Mouse (Mus musculus) forebrain, embryonic 12.5 days (tissue): ENCODE data around the gene Ryr2. TPM values are rescaled to one million over a fixed set of nuclear protein-coding genes. Genes with fewer than 3 reads are reported as not detected.

Source experiments
- ATAC-seq: fragments of 200-750 bp; cut with Nextera tagmentation; 2 replicates; pipeline ENCODE4 v1.8.0; 2017; ENCODE audit warnings: moderate TSS enrichment; ENCODE audit not compliant: low FRiP score
- H3K27ac ChIP-seq: fragments of 300-500 bp; sonication (generic); 2 replicates; pipeline ENCODE4 v1.5.1; 2016; ENCODE audit warnings: mild to moderate bottlenecking
- H3K27me3 ChIP-seq: fragments of 300-500 bp; sonication (generic); 2 replicates; pipeline ENCODE4 v1.6.1; 2016; ENCODE audit warnings: mild to moderate bottlenecking
- H3K36me3 ChIP-seq: fragments of 300-500 bp; sonication (generic); replicated peaks from 2 replicates; pipeline ENCODE4 v1.6.1; 2016; ENCODE audit warnings: mild to moderate bottlenecking
- H3K4me1 ChIP-seq: fragments of 300-500 bp; sonication (generic); 2 replicates; pipeline ENCODE4 v1.6.1; 2016
- H3K4me2 ChIP-seq: fragments of 300-500 bp; sonication (generic); 2 replicates; pipeline ENCODE4 v1.6.1; 2016; ENCODE audit warnings: mild to moderate bottlenecking, moderate library complexity
- H3K4me3 ChIP-seq: fragments of 300-500 bp; sonication (generic); replicated peaks from 2 replicates; pipeline ENCODE4 v1.5.1; 2016; ENCODE audit warnings: mild to moderate bottlenecking
- H3K9ac ChIP-seq: fragments of 300-500 bp; sonication (generic); 2 replicates; pipeline ENCODE4 v1.6.1; 2016; ENCODE audit warnings: mild to moderate bottlenecking
- H3K9me3 ChIP-seq: fragments of 300-500 bp; sonication (generic); 2 replicates; pipeline ENCODE4 v1.6.1; 2016
- WGBS: fragments of 180-500 bp; shearing (Covaris S2); methylation state at CpG from one replicate; pipeline ENCODE4 v1.1.7; 2016; 5-methylcytosine and 5-hydroxymethylcytosine counted together
- polyA plus RNA-seq: library from polyadenylated mRNA; unstranded; fragments of >200 nt; fragmentation: Nextera tagmentation; extraction: Ambion mirVana; gene quantifications from 2 replicates; pipeline ENCODE4 v1.2.1, GENCODE M21; 2016

Ryr2 gene
- polyA plus RNA-seq, 1 experiment from 2014 or later, result 0.37 TPM

- no peak for ATAC-seq
- no peaks in the 10 kb centered on the region for H3K4me1 ChIP-seq
- no peak overlapping the region for H3K9ac ChIP-seq
- H3K4me2 ChIP-seq, result no peak overlapping the region
- H3K36me3 ChIP-seq, result no peaks in the 10 kb centered on the region
- H3K27me3 ChIP-seq, result no peaks in the 10 kb centered on the region
- H3K4me3 ChIP-seq, result no peak overlapping the region
- no peak overlapping the region for H3K27ac ChIP-seq
- 93% methylated on average over 8 of the region's 8 CpGs for WGBS
- H3K9me3 ChIP-seq, result no peaks in the 10 kb centered on the region
These were observed 334.6 kb downstream of the Ryr2 start for GRCm38 (mm10) chr13:11772173-11772572.

DNA sequence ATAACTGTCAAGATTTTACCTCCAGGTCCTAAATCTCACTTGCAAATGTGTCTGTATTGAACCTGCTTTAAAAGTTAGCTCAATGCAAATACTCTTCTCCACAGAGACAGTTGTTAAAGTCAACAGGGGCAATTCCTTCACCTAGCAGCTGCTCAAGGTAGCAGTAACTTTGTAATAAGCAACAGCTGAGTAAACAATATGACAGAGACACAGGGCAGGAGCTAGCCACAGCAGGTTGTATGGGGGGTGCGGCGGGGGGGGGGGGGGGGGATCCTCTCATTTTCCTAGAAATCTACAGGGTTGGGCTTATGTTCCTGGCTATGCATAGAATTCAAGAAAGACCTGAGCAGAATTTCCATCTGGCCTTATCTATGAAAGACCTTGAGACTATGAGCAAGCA lies 339.8 kb downstream of the Ryr2 start:
- ATAC-seq, result no peak
- no peak overlapping the region for H3K4me3 ChIP-seq
- no peaks in the 10 kb centered on the region for H3K27me3 ChIP-seq
- no peak overlapping the region for H3K4me2 ChIP-seq
- H3K9ac ChIP-seq, result no peak overlapping the region
- WGBS, result 71% methylated on average over 2 of the region's 2 CpGs
- no peak overlapping the region for H3K27ac ChIP-seq
- H3K36me3 ChIP-seq, result no peaks in the 10 kb centered on the region
- H3K4me1 ChIP-seq, result no peaks in the 10 kb centered on the region
- no peaks in the 10 kb centered on the region for H3K9me3 ChIP-seq

DNA sequence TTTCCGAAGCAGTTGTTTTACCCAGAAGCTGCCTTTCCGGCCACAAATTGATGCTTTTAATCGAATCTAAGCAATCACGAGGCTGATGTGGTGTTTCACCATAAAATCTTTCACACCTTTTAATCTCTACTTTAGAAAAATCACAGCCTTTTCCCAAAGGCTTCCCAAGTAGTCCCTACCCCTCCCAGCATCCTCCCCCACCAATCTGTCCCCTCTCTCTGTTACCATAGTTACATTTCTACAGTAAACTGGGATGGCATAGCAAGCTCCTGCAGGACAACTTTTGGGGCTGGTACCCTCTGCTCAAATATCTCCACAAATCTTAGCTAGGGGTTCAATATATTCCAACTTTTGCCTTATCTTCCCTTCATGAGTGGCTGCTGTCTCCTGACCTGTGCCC lies 342.8 kb downstream of the Ryr2 start:
- Histone ChIP-seq H3K36me3 (no peaks in the 10 kb centered on the region), H3K4me2 (no peak overlapping the region), H3K9ac (no peak overlapping the region), H3K27me3 (no peaks in the 10 kb centered on the region), H3K4me1 (no peaks in the 10 kb centered on the region), H3K9me3 (no peaks in the 10 kb centered on the region), H3K4me3 (no peak overlapping the region), H3K27ac (no peak overlapping the region)
- ATAC-seq, result no peak
- 81% methylated on average over 4 of the region's 4 CpGs for WGBS

GRCm38 (mm10) chr13:11763104-11763503 lies 343.6 kb downstream of the Ryr2 start:
- H3K4me1 ChIP-seq, result peaks cover under 1% of the 10 kb centered on the region; the same call in 1 of the 2 replicates
- no peaks in the 10 kb centered on the region for H3K9me3 ChIP-seq
- H3K9ac ChIP-seq, result no peak overlapping the region
- ATAC-seq, result no peak
- H3K4me2 ChIP-seq, result no peak overlapping the region
- H3K4me3 ChIP-seq, result no peak overlapping the region
- H3K27me3 ChIP-seq, result no peaks in the 10 kb centered on the region
- H3K36me3 ChIP-seq, result no peaks in the 10 kb centered on the region
- 83% methylated on average over 3 of the region's 3 CpGs for WGBS
- no peak overlapping the region for H3K27ac ChIP-seq

DNA sequence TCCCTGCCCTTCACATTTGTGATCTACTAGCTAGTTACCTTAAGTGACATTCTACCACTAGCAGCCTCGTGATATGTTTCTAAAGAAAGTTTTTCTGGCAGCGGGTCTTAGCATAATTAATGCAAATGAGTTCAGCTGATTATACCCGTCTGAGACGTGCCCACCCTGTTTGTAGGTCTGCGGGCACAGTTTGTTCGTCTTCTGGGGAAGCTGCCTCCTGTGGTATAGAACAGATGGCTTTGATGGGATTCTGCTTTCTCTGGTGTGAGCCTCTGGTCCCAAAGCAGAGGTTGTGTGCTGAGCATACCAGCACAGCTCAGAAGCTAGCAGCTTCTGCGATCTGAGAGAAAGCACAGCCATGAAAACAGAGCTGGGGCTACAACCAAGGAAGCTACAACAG lies 348.9 kb downstream of the Ryr2 start:
- no peak overlapping the region for H3K27ac ChIP-seq
- no peaks in the 10 kb centered on the region for H3K27me3 ChIP-seq
- no peak overlapping the region for H3K9ac ChIP-seq
- H3K4me3 ChIP-seq, result no peak overlapping the region
- H3K36me3 ChIP-seq, result no peaks in the 10 kb centered on the region
- no peaks in the 10 kb centered on the region for H3K9me3 ChIP-seq
- no peak overlapping the region for H3K4me2 ChIP-seq
- ATAC-seq, result peak; percentile 58; the same call in 1 of the 2 replicates
- H3K4me1 ChIP-seq, result peaks cover 6% of the 10 kb centered on the region; the same call in 1 of the 2 replicates
- 40% methylated on average over 7 of the region's 7 CpGs for WGBS

DNA sequence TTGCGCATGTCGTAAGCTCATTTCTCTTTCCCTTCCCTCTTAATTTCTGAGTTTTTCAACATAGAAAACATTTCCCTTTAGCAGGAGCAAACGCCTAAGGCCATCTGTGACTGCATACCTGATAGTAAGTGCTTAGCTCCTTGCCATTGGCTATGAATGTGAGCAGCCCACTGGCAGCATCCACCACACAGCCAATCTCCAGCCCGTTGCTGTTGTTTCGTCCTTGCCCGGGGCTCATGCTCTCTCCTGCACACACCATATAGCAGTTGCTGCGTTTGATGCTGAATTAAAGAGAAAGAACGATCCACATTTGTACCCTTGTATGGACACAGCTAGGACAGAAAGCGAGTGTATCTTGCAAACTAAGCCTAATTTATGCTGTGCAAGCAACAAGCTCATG lies 361.3 kb downstream of the Ryr2 start:
- H3K4me3 ChIP-seq, result no peak overlapping the region
- no peaks in the 10 kb centered on the region for H3K9me3 ChIP-seq
- H3K4me1 ChIP-seq, result no peaks in the 10 kb centered on the region
- no peaks in the 10 kb centered on the region for H3K27me3 ChIP-seq
- ATAC-seq, result no peak
- no peak overlapping the region for H3K9ac ChIP-seq
- no peak overlapping the region for H3K27ac ChIP-seq
- H3K4me2 ChIP-seq, result no peak overlapping the region
- no peaks in the 10 kb centered on the region for H3K36me3 ChIP-seq
- 89% methylated on average over 9 of the region's 9 CpGs for WGBS

- Histone ChIP-seq H3K4me1 (no peaks in the 10 kb centered on the region), H3K27ac (no peak overlapping the region), H3K27me3 (no peaks in the 10 kb centered on the region), H3K36me3 (no peaks in the 10 kb centered on the region), H3K4me2 (no peak overlapping the region), H3K9me3 (no peaks in the 10 kb centered on the region), H3K9ac (no peak overlapping the region), H3K4me3 (no peak overlapping the region)
- WGBS, result 93% methylated on average over 12 of the region's 12 CpGs
- ATAC-seq, result no peak
These were observed 368.5 kb downstream of the Ryr2 start for GRCm38 (mm10) chr13:11738211-11738610.

GRCm38 (mm10) chr13:11716216-11716615 lies 390.5 kb downstream of the Ryr2 start:
- 94% methylated on average over 4 of the region's 4 CpGs for WGBS
- Histone ChIP-seq H3K4me2 (no peak overlapping the region), H3K4me1 (no peaks in the 10 kb centered on the region), H3K4me3 (no peak overlapping the region), H3K9me3 (no peaks in the 10 kb centered on the region), H3K36me3 (no peaks in the 10 kb centered on the region), H3K9ac (no peak overlapping the region), H3K27ac (no peak overlapping the region), H3K27me3 (no peaks in the 10 kb centered on the region)
- ATAC-seq, result no peak

DNA sequence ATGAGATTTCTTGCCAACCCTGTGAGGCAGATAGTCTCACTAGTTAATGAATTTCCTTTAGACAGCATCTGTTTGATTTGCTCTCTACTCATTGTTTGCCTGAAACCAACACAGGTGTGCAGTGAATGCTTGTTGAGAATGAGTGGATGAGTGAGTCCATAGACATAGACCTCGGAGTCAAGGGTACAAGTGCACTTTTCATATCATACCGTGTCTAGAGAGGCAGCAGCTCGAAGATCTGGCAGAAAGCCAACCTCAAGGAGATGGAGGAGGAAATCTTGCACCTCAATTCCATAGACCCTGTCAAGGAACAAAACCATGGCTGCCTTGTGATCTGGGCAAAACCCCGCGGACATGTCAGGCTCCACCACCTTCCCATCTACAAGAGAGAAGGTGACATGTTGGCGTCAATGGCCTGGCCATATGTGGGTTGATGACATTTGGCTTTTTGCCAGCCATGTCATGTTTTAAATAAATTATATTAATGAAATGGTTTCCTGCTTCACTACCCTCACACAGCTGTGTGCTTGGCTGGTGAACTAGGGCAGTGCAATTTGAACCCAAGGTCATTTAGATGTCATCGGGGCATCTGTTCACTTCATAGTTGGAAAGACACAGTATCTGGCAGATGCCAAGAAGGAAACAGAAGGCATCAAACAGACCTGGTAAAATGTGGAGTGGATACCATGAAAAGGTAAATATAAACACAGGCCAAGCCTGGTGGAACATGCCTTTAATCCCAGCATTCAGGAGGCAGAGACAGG lies 396.9 kb downstream of the Ryr2 start:
- H3K4me1 ChIP-seq, result no peaks in the 10 kb centered on the region
- no peak for ATAC-seq

GRCm38 (mm10) chr13:11701721-11702120 lies 405.0 kb downstream of the Ryr2 start:
- ATAC-seq, result no peak
- Histone ChIP-seq H3K4me2 (no peak overlapping the region), H3K27ac (no peak overlapping the region), H3K27me3 (no peaks in the 10 kb centered on the region), H3K4me3 (no peak overlapping the region), H3K9me3 (no peaks in the 10 kb centered on the region), H3K4me1 (no peaks in the 10 kb centered on the region), H3K9ac (no peak overlapping the region), H3K36me3 (no peaks in the 10 kb centered on the region)
- WGBS, result 98% methylated on average over 3 of the region's 3 CpGs

More for the DNA sequence above, 396.9 kb downstream of the Ryr2 start:
- H3K4me3 ChIP-seq, result no peak overlapping the region
- H3K4me2 ChIP-seq, result no peak overlapping the region
- no peak overlapping the region for H3K9ac ChIP-seq
- no peaks in the 10 kb centered on the region for H3K36me3 ChIP-seq
- 87% methylated on average over 7 of the region's 7 CpGs for WGBS
- H3K27me3 ChIP-seq, result no peaks in the 10 kb centered on the region
- no peaks in the 10 kb centered on the region for H3K9me3 ChIP-seq
- H3K27ac ChIP-seq, result no peak overlapping the region

DNA sequence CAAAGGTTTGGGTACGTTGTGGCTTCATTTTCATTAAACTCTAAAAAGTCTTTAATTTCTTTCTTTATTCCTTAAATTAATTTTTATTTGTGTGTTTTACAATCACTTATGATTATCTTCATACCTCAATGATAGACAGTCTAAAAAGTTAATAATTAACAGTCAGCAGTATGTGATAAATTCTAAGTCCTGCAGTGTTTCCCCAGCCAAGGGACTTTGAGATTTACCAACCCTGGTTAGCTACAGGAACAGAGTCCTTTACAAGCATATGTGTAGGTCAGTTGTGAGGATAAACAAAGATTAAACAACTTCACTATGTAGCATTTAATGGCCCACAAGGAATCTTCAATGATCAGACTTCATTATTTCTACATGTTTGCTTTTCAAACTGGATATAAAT lies 410.2 kb downstream of the Ryr2 start:
- Histone ChIP-seq H3K4me1 (no peaks in the 10 kb centered on the region), H3K4me2 (no peak overlapping the region), H3K27me3 (no peaks in the 10 kb centered on the region), H3K9ac (no peak overlapping the region), H3K9me3 (no peaks in the 10 kb centered on the region), H3K36me3 (no peaks in the 10 kb centered on the region), H3K4me3 (no peak overlapping the region), H3K27ac (no peak overlapping the region)
- ATAC-seq, result no peak
- WGBS, result 80% methylated on average over 1 of the region's 1 CpGs

- ATAC-seq, result no peak
These were observed 424.9 kb downstream of the Ryr2 start for GRCm38 (mm10) chr13:11681802-11682201.

GRCm38 (mm10) chr13:11662815-11663214 lies 443.9 kb downstream of the Ryr2 start:
- no peaks in the 10 kb centered on the region for H3K4me1 ChIP-seq
- ATAC-seq, result no peak

More at GRCm38 (mm10) chr13:11681802-11682201, 424.9 kb downstream of the Ryr2 start:
- Histone ChIP-seq H3K36me3 (no peaks in the 10 kb centered on the region), H3K27ac (no peak overlapping the region), H3K4me3 (no peak overlapping the region), H3K9me3 (no peaks in the 10 kb centered on the region), H3K4me1 (no peaks in the 10 kb centered on the region), H3K9ac (no peak overlapping the region), H3K4me2 (no peak overlapping the region), H3K27me3 (no peaks in the 10 kb centered on the region)
- 86% methylated on average over 4 of the region's 4 CpGs for WGBS

More at GRCm38 (mm10) chr13:11662815-11663214, 443.9 kb downstream of the Ryr2 start:
- Histone ChIP-seq H3K4me3 (no peak overlapping the region), H3K4me2 (no peak overlapping the region), H3K9me3 (no peaks in the 10 kb centered on the region), H3K27me3 (no peaks in the 10 kb centered on the region), H3K27ac (no peak overlapping the region), H3K36me3 (no peaks in the 10 kb centered on the region), H3K9ac (no peak overlapping the region)
